In the genomic region with DNA sequence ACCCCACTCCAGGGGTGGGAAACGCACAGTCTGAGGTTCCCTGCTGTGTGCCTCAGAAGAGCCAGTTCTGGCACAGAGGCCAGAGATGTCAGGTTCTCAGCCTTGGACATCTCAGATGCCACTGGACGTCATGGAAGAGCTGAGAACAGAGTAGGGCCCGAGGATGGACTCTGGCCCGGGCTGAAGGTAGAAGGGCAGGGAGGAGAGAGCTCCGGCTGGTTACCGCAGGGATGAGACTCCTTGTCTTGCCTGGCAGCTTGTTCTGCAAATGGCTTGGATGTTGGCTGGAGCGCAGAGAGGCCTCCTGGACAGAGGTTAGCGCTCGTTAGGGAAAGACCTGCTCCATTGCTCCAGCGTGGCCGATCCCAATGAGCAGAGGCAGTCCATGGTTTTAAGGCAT, we compare ENCODE assay signal across 17 mouse cellular contexts. TPM values are rescaled to one million over a fixed set of nuclear protein-coding genes. Genes with fewer than 3 reads are reported as not detected.
DNase-seq lines count a peak whose midpoint lies in the region; ATAC-seq and TF ChIP-seq lines count a peak whose summit lies in the region.
"Had no signal": no experiment of that assay in that cellular context is flagged by ENCODE, and none has a peak within 500 bp of the region (broad histone marks: within the 10 kb centered on the region; RNA-seq: fewer than 3 reads in every experiment).

No protein-coding gene starts in this region.

- no peak overlapping the region for H3K9ac ChIP-seq in heart, embryonic 14.5 days (ENCODE audit: low read length)
- H3K9ac ChIP-seq: forebrain, embryonic 15.5 days; heart, embryonic 13.5 days; neural tube, embryonic 15.5 days had no signal

- ATAC-seq in heart, embryonic 14.5 days (ENCODE audit: insufficient number of reproducible peaks, insufficient read depth, low FRiP score, low read depth): peak; percentile 43; the same call in 1 of the 2 replicates
- ATAC-seq: forebrain, embryonic 15.5 days; hindbrain, postnatal 0 days had no signal

- no peaks in the 10 kb centered on the region for H3K27me3 ChIP-seq in heart, embryonic 14.5 days (ENCODE audit: control insufficient read depth, insufficient read depth, low read length)
- H3K27me3 ChIP-seq: forebrain, embryonic 15.5 days; heart, embryonic 13.5 days; neural tube, embryonic 15.5 days had no signal

- H3K27ac ChIP-seq in heart, embryonic 14.5 days (replicated peaks in 1 of 2; ENCODE audit: control insufficient read depth in 1 of 2, insufficient read depth in 1 of 2, low read depth in 2 of 2, low read length in 2 of 2): no peak overlapping the region
- H3K27ac ChIP-seq in bone marrow macrophage, adult 2 months (ENCODE audit: insufficient read depth, low read depth, low read length): peak overlapping the region; percentile 5; the same call in 1 of the 2 replicates
- H3K27ac ChIP-seq: forebrain, embryonic 15.5 days; heart, embryonic 13.5 days; hindbrain, postnatal 0 days; neural tube, embryonic 15.5 days had no signal

- DNase-seq in heart, adult 11 months: no peak
- DNase-seq in kidney, adult 18-20 months: peak; percentile 26
- peak; percentile 62 to 63 for DNase-seq in kidney, postnatal 36 days
- no peak for DNase-seq in layer of hippocampus, adult 11-12 months (ENCODE audit: low spot score)
- no peak for DNase-seq in cerebellum, adult 8-10 months
- no peak for DNase-seq in urinary bladder, postnatal 25 days (ENCODE audit: low spot score)
- DNase-seq: adrenal gland, adult 2 months; B cell, adult 2 months; cerebellum, postnatal 10 days; gastrocnemius, postnatal 10 days; lung, postnatal 4 days had no signal

- 88% methylated on average over 11 of the region's 11 CpGs for WGBS in heart, embryonic 14.5 days

- no peak for TF ChIP-seq POLR2A in bone marrow macrophage, adult 2 months (IDR thresholded peaks at IDR 0.05; ENCODE audit: borderline replicate concordance, low read depth, low read length)

- no peak overlapping the region for H3K4me2 ChIP-seq in heart, embryonic 14.5 days (ENCODE audit: low read length)
- H3K4me2 ChIP-seq: forebrain, embryonic 15.5 days; heart, embryonic 13.5 days; neural tube, embryonic 15.5 days had no signal

- no peak for TF ChIP-seq CTCF in bone marrow macrophage, adult 2 months (IDR thresholded peaks at IDR 0.05; ENCODE audit: low read depth, low read length)

- no peaks in the 10 kb centered on the region for H3K36me3 ChIP-seq in heart, embryonic 14.5 days (ENCODE audit: control insufficient read depth, insufficient read depth, low read length)
- H3K36me3 ChIP-seq: forebrain, embryonic 15.5 days; heart, embryonic 13.5 days had no signal

- no peaks in the 10 kb centered on the region; the same call in 1 of the 2 replicates for H3K9me3 ChIP-seq in heart, embryonic 14.5 days (ENCODE audit: control insufficient read depth, low read length)
- H3K9me3 ChIP-seq: forebrain, embryonic 15.5 days; heart, embryonic 13.5 days had no signal

- no peak overlapping the region for H3K4me3 ChIP-seq in heart, embryonic 14.5 days (ENCODE audit: control insufficient read depth in 1 of 2, insufficient read depth in 1 of 2, low read depth in 1 of 2, low read length in 2 of 2)
- H3K4me3 ChIP-seq in bone marrow macrophage, adult 2 months (ENCODE audit: insufficient read depth, low read length): no peak overlapping the region
- H3K4me3 ChIP-seq: forebrain, embryonic 15.5 days; heart, embryonic 13.5 days; neural tube, embryonic 15.5 days had no signal

- peaks cover 10 to 14% of the 10 kb centered on the region in 2 experiments for H3K4me1 ChIP-seq in heart, embryonic 14.5 days (ENCODE audit: control insufficient read depth in 2 of 2, insufficient read depth in 2 of 2, low read length in 2 of 2)
- peaks cover 67% of the 10 kb centered on the region for H3K4me1 ChIP-seq in bone marrow macrophage, adult 2 months (ENCODE audit: control insufficient read depth, insufficient read depth, low read length)
- H3K4me1 ChIP-seq: forebrain, embryonic 15.5 days; neural tube, embryonic 15.5 days had no signal

RNA-seq across cellular contexts. Expression of a gene that starts 57.8 kb away (rescaled TPM):
- polyA plus RNA-seq in heart, embryonic 14.5 days (2014; fragmentation: Nextera tagmentation; extraction: Ambion mirVana): 0.08 TPM in 2 replicates
- polyA plus RNA-seq in bone marrow macrophage, adult 2 months (2012; ENCODE audit: insufficient read depth, insufficient read length, missing spikeins): 3.0 and 3.2 TPM in 2 replicates

Comparison
In these comparisons a context has a peak if more than half of its experiments do, and no peak if none do; other contexts are left out.
1. DNase-seq: peak in kidney, adult 18-20 months (single experiment) and kidney, postnatal 36 days (2 of 2); none in heart, adult 11 months (single experiment), layer of hippocampus, adult 11-12 months (single experiment), cerebellum, adult 8-10 months (single experiment) and urinary bladder, postnatal 25 days (single experiment).